Mouse (Mus musculus): ENCODE measurements around the gene Phactr3. TPM values are rescaled to one million over a fixed set of nuclear protein-coding genes. Genes with fewer than 3 reads are reported as not detected.
"Not testable (repeated sequence)": the region's sequence is repeated elsewhere in the genome, so short reads cannot be mapped to it uniquely, and the experiment has no call there.

Gene Phactr3
- total RNA-seq, 2 experiments from 2014 or later = 146 to 149 TPM

DNA sequence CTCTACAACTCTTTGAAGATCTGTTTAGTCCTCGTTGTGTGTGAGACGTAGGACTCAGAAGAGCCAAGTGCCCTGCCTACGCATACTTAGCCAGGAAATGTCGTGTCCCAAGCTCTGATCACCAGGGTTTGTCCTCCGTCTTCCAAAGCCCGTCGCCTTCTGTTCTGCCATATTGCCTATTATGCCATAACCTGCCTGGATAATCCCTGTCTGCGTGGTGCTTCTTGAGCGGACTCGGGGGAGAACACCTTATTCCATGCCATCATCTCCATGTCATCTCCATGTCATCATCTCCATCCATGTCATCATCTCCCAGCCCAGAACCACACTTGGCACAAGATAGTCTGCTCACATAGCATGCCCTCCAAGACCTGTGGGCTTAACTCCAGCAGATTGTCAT, 207.3 kb downstream of the Phactr3 start:
- no peak for DNase-seq (ENCODE audit: low spot score in 2 of 2)

DNA sequence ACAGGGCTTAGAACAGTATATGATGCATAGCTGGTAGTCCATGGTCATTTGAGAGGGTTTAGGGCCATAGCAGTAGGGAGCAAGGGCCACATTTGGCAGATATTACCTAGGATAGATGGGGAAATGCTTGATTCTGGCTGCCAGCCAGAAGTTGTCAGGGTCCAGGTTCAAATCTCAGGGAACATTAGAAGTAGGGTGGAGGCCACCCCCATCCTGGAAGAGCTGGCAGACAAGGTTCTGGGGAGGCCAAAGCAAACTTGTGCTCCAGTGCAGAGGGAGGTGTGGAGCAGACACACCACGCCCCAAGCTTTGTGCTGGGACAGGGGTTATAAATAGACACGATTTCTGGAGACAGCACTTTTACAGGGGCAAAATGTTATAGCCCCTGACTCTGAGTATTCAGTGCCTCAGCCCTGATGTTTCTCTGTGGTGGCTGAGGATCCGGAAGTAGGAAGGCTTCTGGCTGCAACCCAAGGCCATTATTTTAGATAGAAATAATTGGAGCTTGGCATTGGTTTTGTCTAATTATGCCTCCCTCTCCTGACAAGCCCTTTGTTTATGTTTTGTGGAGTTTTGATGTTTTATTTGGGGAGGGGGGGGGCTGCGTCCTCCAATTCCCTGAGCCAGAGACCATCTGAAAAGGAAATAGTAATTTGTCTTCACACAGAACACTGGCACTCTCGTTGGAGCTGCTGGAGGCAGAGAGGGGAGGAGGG, 208.1 kb downstream of the Phactr3 start:
- DNase-seq (ENCODE audit: low spot score in 2 of 2) = no peak

DNA sequence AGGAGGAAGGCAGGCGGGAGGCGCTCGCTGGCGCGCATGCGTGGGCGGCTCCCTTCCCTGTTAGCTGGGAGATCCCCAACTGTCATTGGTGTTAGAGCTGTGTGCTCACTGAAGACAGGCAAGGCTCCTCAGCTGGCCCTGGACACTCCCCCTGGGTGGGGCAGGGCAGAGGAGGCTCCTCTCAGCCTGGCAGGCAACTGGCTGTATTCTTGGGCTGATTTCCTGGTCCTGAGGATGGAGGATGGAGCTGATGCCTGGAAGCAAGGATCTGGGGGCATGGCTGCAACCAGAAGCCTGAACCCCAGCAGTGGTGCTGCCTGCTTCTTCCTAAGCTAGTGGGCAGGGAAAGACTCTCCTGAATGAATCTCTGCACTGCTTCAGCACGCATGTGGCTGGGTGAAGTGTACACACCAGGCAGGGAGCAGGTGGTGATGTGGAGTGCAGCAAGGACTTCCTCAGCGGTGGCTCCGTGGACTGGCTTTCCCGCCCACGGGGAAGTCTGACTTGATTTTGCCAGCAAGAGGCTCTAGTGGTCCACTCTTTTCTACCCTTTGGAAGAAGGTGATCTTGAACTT, 208.8 kb downstream of the Phactr3 start:
- DNase-seq (ENCODE audit: low spot score in 2 of 2) = peak; percentile 84 to 93

DNA sequence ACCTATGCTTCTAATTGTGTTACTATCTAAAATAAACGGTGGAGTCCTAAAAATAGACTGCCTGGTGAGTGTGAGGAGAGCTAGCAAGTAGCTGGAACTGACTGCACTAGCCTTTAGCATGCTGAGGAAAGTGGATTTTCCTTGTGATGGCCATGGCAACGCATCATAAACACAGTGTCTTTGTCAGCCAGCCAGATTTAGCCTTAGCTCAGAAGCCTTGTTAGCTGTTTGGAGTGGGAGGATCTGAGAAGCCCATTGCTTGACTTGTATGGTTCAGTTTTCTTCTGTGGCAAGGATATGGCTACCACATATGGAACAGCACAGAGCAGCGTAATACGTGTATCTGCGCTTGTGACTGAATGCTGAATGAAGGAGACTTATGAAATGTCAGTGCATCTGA, 210.8 kb downstream of the Phactr3 start:
- DNase-seq (ENCODE audit: low spot score in 2 of 2) = no peak

GRCm38 (mm10) chr2:178329986-178330385, 211.2 kb downstream of the Phactr3 start:
- DNase-seq (ENCODE audit: low spot score in 2 of 2) = no peak

- peak in 1 of 2 experiments; percentile 37 for DNase-seq (ENCODE audit: low spot score in 2 of 2)
Measured at GRCm38 (mm10) chr2:178337878-178338277, 219.1 kb downstream of the Phactr3 start.

DNA sequence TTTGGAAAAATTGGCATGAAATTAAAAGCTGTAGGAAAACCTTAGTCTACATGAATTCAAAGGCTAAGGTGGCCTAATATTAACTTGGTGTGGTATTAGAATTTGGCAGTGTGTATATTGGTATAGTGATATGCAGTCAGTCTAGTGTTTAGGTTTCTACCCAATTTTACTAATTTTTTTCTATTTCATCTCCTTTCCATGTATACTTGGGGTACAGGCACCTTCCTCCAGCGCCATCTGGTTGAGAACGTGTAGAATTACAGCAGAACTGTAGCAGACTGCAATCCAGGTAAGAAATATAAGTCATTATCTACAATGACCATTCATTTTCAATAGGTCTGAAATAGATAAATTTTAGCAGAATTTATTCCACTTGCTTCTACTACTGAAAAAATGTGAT, 220.3 kb downstream of the Phactr3 start:
- DNase-seq (ENCODE audit: low spot score in 2 of 2) = no peak

GRCm38 (mm10) chr2:178342105-178342504, 223.3 kb downstream of the Phactr3 start:
- DNase-seq (ENCODE audit: low spot score in 2 of 2) = not testable (repeated sequence)

- no peak for DNase-seq (ENCODE audit: low spot score in 2 of 2)
Measured at GRCm38 (mm10) chr2:178342597-178342996, 223.8 kb downstream of the Phactr3 start.

Other genes starting within 250 kb of the Phactr3 start
- gene Gm14327, start 221.9 kb upstream of the Phactr3 start, total RNA-seq (2021) = 1 to 10 TPM; 4.6 to 7.8 TPM
- gene Zfp972, start 193.4 kb upstream of the Phactr3 start, total RNA-seq (2021) = 1 to 10 TPM in 1 of 2 experiments, under 1 TPM in 1; 0.86 to 2.0 TPM
- 10 to 100 TPM; 54.9 to 59.3 TPM for gene Gm14326, start 161.7 kb upstream of the Phactr3 start, total RNA-seq (2021)
- gene Zfp971, start 95.7 kb upstream of the Phactr3 start, total RNA-seq (2021) = 10 to 100 TPM; 32.8 to 33.8 TPM
- gene Zfp931, start 40.5 kb upstream of the Phactr3 start, total RNA-seq (2021) = 10 to 100 TPM; 29.1 to 31.8 TPM